Mouse (Mus musculus): ENCODE data around the gene Bcl2l11.

GRCm38 (mm10) chr2:128176391-128177044 is 50.7 kb downstream of the Bcl2l11 start:
- no peak for TF ChIP-seq GATA1 (IDR thresholded peaks at IDR 0.05; ENCODE audit: low read depth, low read length)
- no peak for TF ChIP-seq TAL1 (IDR thresholded peaks at IDR 0.05; ENCODE audit: low read length)
- TF ChIP-seq CTCF (IDR thresholded peaks at IDR 0.05 in 2 of 3, conservative IDR thresholded peaks at IDR 0.05 in 1 of 3; ENCODE audit: control insufficient read depth in 1 of 3, insufficient read depth in 1 of 3, low read depth in 2 of 3, low read length in 3 of 3, poor library complexity in 1 of 3, severe bottlenecking in 1 of 3), result no peak
- TF ChIP-seq MXI1 (IDR thresholded peaks at IDR 0.05; ENCODE audit: low read depth, low read length), result no peak
- no peak for TF ChIP-seq UBTF (IDR thresholded peaks at IDR 0.05; ENCODE audit: borderline replicate concordance, insufficient read depth, low read depth, low read length)
- TF ChIP-seq ZKSCAN1 (IDR thresholded peaks at IDR 0.05; ENCODE audit: low read depth, low read length), result no peak
- no peak for TF ChIP-seq HCFC1 (IDR thresholded peaks at IDR 0.05; ENCODE audit: low read depth, low read length)
- TF ChIP-seq ZMIZ1 (IDR thresholded peaks at IDR 0.05; ENCODE audit: low read depth, low read length), result no peak
- TF ChIP-seq POLR2A (IDR thresholded peaks at IDR 0.05; ENCODE audit: control insufficient read depth in 1 of 2, insufficient read depth in 1 of 2, low read depth in 1 of 2, low read length in 2 of 2, poor library complexity in 1 of 2), result no peak
- no peak for TF ChIP-seq ELF1 (IDR thresholded peaks at IDR 0.05; ENCODE audit: low read depth, low read length)
